Mouse (Mus musculus) liver (tissue): ENCODE data around the gene Gm28051.

ENCODE experiments used
- DNase-seq: peaks from one replicate; pipeline ENCODE4 v3.0.0-alpha.2; 2020; ENCODE audit warnings: mixed read lengths

The Gm28051 gene

DNA sequence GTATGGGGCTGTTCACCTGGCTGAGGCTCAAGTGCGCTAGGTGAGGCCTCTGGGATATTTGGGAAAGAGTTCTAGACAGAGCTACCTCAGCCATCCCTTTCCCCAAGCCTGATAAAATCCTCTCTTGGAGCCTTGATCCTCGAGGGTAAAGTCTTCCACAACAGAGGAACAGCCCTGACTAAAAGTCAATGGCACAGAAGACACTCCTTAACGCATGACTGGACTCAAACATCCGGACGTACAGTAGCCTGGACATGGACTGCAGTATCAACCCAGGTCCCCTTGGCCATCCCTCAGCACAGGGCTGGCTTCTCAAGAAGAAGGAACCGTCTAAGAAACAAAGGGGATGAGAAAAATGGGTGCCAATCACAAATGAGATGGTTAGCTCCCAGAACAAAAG lies 74.1 kb downstream of the Gm28051 start:
- no peak for DNase-seq

DNA sequence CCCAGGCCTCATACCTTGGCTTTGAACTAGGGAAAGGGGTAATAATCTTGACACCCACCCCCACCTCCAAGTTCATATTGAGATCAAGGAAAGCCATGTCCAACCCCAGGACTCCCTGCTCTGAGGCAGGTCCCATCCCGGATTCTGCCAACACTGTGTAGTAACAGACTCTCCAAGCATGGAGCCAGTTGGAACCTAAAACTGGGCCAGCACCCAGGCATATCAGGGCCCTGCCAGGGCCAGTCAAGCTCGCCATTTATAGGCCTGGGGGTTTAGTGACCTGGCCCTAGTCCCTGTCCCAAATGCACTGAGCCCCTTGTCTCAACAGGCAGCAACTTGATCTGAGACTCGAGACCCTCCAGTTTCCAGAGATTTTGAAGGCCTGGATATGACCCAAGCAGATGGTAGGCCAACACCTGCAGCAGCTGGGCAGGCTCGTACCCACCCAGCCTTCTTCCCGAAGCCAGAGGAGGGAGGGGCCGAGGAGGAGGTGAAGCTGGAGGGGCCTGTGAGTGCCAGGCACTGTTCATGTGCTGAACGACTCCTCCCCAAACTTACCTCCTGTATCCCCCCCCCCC lies 74.8 kb downstream of the Gm28051 start:
- no peak for DNase-seq

DNA sequence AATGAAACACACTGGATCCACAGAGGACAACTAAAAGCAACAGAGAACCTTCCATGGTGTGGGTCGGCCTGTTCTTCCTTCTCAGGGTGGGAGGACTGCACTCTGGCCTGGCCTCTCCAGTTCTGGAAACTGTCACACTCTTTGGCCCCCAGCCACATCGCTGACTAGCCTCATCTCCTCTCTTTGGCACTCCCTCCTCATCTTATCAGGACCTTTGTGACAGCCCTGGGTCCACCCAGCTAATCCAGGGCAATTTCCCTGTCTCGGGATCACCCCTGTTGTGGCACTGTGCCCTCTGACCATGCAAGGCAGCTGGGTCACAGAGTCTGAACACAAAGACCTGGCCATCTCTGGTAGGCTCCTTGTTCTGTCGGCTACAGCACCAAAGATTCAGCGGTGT lies 75.5 kb downstream of the Gm28051 start:
- no peak for DNase-seq

DNA sequence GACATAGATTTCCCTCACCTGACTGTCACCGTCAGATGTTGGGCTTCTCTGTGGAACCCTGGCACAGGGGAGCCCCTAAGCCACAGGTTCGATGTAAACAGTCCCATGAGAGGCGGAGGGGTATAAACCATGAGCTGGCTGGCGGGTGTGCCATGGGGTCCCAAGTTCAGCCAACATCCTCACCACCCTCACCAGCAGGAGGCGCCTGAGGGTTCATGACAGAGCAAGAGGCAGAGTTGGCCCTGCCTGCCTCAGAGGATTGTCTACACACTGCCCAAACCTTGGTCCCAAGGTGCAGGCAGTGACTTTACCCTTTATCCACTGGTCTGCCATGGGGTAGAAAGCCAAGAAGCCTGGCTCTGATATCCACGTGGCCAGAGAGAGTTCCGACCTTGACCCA lies 76.0 kb downstream of the Gm28051 start:
- DNase-seq: peak; percentile 51

DNA sequence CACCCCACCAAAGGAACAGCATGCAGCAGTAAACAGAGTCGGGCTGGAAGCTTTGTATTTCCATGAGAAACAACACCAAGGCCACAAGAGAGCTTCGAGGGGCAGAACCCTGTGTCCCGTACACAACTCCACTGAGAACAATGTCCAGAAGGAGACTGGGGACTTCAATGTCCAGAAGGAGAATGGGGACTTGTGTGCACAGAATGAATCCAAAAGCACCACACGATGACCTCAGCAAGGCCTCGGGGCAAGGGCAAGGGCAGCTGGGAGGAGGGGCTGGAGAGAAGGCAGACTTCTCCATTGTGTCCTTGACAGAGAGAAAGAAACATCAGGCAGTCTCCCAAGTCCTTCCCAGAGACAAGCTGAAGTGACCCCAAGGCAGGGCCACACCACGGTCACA lies 78.7 kb downstream of the Gm28051 start:
- DNase-seq: no peak

DNA sequence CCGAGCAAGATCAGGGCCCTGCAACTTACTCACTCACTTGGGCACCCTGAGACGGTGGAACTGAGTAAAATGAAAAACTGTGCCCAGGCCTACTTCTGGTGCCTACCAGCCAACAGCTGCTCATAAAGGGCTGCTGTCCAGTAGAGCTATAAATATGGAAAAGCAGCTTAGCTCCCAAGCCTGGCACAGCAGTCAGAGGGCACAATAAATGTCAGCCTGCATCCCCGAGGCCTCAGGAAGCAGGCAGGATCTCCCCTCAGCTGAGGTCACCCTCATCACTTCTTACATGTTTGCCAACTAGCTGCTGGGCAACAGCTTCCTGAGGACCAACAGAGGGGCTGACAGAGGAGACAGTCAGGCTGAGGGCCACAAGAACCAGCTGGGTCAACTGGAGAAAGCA lies 80.5 kb downstream of the Gm28051 start:
- no peak for DNase-seq

DNA sequence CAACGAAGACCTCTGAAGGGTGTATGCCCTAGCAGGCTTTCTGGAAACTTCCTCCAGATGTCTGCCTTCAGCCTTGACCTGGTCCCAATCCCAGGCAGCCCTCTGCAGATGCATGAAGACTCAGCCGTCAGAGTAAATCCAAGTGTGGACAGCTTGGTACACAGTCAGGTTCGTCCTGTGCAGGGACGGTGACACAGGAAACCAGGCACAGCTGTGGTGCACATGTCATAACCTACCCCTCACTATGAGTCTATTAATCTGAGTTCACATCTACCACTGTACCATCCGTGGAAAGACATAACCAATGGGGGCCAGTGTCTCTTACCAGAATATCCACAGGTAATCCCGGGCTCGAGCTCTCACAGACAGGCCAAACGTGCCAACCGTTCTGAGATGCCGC lies 83.0 kb downstream of the Gm28051 start:
- no peak for DNase-seq

DNA sequence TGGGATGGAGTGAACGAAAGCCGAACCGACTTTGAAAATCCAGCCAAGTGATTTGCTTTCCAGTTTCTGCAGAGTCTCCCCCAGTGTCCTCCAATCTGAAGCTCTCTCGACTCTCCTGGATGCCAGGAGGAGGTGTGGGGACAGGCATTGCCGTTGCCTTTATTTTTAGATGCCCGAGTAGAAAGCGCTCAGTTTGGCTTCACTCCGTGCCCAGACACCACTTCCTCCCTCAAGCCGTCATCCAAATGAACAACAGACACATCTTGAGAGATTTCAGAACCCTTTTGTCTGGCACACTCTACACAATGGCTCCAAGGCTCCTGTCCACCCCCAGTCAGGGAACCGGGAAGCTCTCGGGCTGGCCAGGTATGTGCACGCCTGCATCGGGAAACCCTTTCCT lies 83.4 kb downstream of the Gm28051 start:
- no peak for DNase-seq

DNA sequence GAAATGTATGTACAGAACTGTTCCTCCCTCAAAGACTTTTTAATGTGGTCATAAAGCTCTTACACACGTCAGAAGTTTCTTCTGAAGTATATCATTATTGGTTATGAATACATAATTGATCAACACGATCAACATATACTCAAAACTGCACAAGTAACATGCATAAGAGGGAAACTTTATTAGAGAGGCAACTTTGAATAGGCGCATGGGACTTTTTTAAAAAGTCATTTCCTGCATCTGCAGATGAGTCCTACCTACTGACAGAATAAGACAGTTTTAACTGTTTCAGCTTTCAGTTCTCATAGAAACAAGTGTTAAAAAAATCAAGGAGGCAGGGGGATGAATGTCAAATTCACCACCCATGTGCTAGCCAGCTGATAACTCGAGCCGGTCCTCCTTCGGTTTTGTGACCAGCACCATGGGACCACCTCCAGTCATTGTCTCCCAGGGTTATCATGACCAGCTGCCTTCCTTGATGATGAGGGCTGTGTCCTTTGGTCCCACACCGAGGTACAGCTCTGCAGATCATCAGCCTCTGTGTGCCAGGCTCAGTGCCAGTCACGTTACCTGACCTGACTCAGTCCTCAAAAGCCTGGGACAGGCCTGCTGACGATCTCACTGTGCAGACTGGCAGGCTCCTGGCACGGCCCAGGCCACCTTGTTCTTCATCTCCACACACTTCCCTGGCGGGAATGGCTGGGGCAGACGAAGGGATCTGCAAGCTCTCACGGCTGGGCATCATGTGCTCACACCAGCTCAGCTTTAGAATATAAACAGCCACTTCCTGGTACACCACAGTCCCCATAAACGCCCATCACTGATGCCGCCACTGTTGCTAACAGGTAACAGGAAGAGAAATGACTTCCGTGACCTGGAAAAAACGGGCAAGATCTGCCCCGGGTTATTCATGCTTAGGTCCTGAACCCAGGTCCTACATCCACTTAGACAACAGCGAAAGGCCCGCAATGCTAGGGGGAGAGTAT lies 84.4 kb downstream of the Gm28051 start:
- DNase-seq: no peak

DNA sequence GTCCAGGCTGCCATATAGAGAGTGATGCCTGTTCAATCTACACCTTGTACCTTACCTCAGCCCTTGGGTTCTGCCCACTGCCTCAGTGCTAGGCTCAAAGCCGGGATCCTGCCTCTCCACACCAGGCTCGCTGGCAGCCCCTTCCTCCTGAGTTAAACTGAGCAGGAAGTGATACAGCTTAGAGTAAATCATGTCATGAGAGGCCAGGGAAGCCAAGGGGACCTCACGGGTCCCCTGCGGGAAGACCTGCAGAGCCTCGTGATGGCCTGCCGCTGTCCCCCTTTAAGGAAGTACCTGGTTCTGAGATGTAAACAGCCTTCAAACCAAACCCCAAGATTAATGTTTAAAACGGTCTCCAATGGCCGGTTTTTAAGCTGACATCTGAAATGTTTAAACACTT lies 85.4 kb downstream of the Gm28051 start:
- DNase-seq: no peak

DNA sequence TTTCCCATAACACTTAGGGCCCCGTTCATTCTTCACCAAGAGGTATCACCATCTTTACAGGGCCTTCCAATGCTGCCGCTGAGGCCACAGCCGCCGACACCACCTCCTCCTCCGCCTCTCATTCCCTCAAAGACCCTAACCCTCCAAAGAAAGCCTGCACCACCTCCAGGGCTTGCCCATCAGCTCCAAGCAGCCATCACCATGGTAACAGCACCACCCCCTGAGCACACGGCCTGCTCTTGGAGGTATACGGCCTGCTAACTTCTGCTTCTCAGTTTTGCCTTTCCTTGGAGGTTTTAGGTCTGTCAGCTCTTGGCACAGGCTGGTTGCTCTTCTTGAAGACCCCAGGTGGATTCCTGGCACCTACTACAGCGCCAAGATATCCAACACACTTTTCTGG lies 86.7 kb downstream of the Gm28051 start:
- no peak for DNase-seq
